Mouse (Mus musculus) heart, embryonic 13.5 days (tissue): ENCODE data around the gene Gm3409. TPM values are rescaled to one million over a fixed set of nuclear protein-coding genes. Genes with fewer than 3 reads are reported as not detected.

Source experiments
- ATAC-seq: fragments of 200-750 bp; cut with Nextera tagmentation; 2 replicates; pipeline ENCODE4 v1.8.0; 2017; ENCODE audit warnings: moderate TSS enrichment; ENCODE audit not compliant: insufficient number of reproducible peaks, low FRiP score, low TSS enrichment; ENCODE audit errors: extremely low read depth
- H3K27ac ChIP-seq: fragments of 300-500 bp; sonication (generic); replicated peaks from 2 replicates; pipeline ENCODE4 v1.5.1; 2015; ENCODE audit warnings: moderate library complexity, mild to moderate bottlenecking, inconsistent platforms
- H3K27me3 ChIP-seq: fragments of 300-500 bp; sonication (generic); replicated peaks from 2 replicates; pipeline ENCODE4 v1.6.1; 2015; ENCODE audit warnings: mild to moderate bottlenecking, inconsistent platforms
- H3K36me3 ChIP-seq: fragments of 300-500 bp; sonication (generic); 2 replicates; pipeline ENCODE4 v1.6.1; 2015; ENCODE audit warnings: mild to moderate bottlenecking, inconsistent platforms
- H3K4me1 ChIP-seq: fragments of 300-500 bp; sonication (generic); 2 replicates; pipeline ENCODE4 v1.6.1; 2015; ENCODE audit warnings: inconsistent platforms
- H3K4me2 ChIP-seq: fragments of 300-500 bp; sonication (generic); 2 replicates; pipeline ENCODE4 v1.6.1; 2015; ENCODE audit warnings: inconsistent platforms, mild to moderate bottlenecking, moderate library complexity
- H3K4me3 ChIP-seq: fragments of 300-500 bp; sonication (generic); 2 replicates; pipeline ENCODE4 v1.5.1; 2015; ENCODE audit warnings: moderate library complexity, mild to moderate bottlenecking, inconsistent platforms
- H3K9ac ChIP-seq: fragments of 300-500 bp; sonication (generic); 2 replicates; pipeline ENCODE4 v1.6.1; 2015; ENCODE audit warnings: inconsistent platforms, mild to moderate bottlenecking, moderate library complexity
- H3K9me3 ChIP-seq: fragments of 300-500 bp; sonication (generic); 2 replicates; pipeline ENCODE4 v1.6.1; 2016; ENCODE audit warnings: inconsistent platforms
- WGBS: fragments of 180-500 bp; shearing (Covaris S2); methylation state at CpG from one replicate; pipeline ENCODE4 v1.1.7; 2015; ENCODE audit warnings: mixed read lengths; 5-methylcytosine and 5-hydroxymethylcytosine counted together
- polyA plus RNA-seq: library from polyadenylated mRNA; unstranded; fragments of >200 nt; fragmentation: Nextera tagmentation; extraction: Ambion mirVana; gene quantifications from 2 replicates; pipeline ENCODE4 v1.2.1, GENCODE M21; 2015

Gm3409 gene
- polyA plus RNA-seq, 1 experiment from 2014 or later, result not detected

DNA sequence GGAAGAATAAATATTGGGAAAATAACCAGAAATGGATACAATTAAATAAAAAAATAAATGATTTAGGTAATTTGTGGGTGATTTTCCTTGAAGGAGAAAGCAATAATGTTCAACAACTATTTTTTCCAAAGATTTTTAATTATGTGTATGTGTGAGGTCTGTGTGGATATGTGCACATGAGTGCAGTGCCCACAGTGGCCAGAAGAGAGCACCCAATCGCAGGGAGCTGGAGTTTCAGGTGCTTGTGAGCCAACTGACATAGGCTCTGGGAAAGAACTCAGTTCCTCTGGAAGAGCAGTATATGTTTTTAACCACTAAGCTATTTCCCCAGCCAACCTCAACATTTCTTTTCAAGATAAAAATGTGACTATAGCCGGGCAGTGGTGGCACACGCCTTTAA, 39.2 kb downstream of the Gm3409 start:
- WGBS, result 83% methylated on average over 3 of the region's 3 CpGs
- no peak for ATAC-seq
- H3K4me3 ChIP-seq, result no peak overlapping the region

DNA sequence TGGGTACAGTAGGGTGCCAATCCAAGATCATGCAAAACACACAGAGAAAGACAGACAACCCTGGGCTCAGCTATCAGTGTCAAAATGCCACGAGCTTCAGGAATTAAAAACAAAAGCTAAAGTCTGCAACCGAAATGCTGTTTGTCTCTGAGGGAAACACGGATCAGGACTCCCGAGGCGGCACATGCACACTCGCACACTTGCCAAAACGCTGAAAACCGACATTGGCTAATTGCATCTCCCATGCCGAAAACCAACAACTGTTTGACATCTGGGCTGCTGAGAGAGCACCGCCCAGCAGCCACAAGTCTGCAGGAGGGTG, 46.7 kb downstream of the Gm3409 start:
- H3K27me3 ChIP-seq, result peaks cover 66% of the 10 kb centered on the region
- H3K4me3 ChIP-seq, result peak overlapping the region; percentile 56
- no peak for ATAC-seq
- peaks cover 9% of the 10 kb centered on the region for H3K4me1 ChIP-seq
- H3K9ac ChIP-seq, result no peak overlapping the region
- H3K36me3 ChIP-seq, result no peaks in the 10 kb centered on the region
- WGBS, result 10% methylated on average over 10 of the region's 10 CpGs
- H3K9me3 ChIP-seq, result no peaks in the 10 kb centered on the region
- no peak overlapping the region for H3K27ac ChIP-seq
- H3K4me2 ChIP-seq, result peak overlapping the region; percentile 86

More for the DNA sequence above, 39.2 kb downstream of the Gm3409 start:
- Histone ChIP-seq H3K9ac (no peak overlapping the region), H3K27ac (no peak overlapping the region), H3K4me1 (no peaks in the 10 kb centered on the region), H3K4me2 (no peak overlapping the region), H3K27me3 (peaks cover 7% of the 10 kb centered on the region), H3K36me3 (no peaks in the 10 kb centered on the region), H3K9me3 (0 out of 2 replicates have a peak, but pooled peaks cover 4% of the 10 kb centered on the region)

DNA sequence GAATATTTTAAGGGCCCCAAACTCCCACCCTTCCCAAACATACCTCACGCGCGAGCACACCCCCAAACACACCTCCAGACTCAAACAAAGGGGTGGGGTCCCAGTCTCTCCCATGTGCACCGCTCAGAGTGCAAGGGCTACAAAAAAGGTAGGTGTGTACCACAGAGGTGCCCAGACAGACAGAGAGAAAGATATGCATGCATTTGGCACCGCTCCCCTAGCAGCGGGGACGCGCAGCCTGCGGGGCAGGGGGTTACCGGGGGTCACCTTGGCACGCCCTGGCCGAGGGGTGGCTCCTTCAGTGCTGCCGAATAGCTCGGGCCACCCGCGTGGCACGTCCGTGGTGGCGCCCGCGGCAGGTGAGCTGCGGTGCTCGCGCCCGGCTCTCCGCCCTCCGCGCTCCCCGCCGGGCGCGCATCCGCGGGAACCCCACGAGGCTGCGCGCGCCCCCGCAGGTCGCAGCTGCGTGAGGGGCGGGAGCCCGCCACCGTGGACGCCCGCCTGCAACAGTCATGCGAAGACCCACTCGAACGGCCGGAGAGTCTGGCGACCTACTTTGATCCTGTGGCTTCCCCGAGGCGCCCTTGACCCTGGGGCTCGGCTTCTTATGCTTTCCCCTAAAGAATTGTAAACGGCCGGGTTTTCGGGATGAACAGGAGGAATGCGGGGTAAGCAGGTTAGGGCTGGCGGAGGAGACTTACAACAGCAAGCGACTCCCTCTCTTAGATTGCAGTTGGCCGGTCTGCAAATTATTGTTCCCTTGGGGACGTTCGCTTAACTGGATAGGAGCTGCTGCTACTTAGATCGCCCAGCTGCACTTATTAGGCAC, 47.2 kb downstream of the Gm3409 start, which contains the start of gene Gpr12:
TSS of gene Gpr12 (minus strand) at position 762 of the 829 bp plus-strand sequence.
- peak within 1 kb of the TSS; percentile 17; the same call in 1 of the 2 replicates for H3K9ac ChIP-seq
- no peak within 1 kb of the TSS for H3K27ac ChIP-seq
- peak within 1 kb of the TSS; percentile 56 for H3K4me3 ChIP-seq
- no peaks in the 10 kb centered on the region for H3K9me3 ChIP-seq
- peaks cover 66% of the 10 kb centered on the region for H3K27me3 ChIP-seq
- H3K4me2 ChIP-seq, result peak within 1 kb of the TSS; percentile 86
- WGBS, result 1% methylated on average over 64 of the region's 64 CpGs
- H3K4me1 ChIP-seq, result peaks cover 9% of the 10 kb centered on the region
- no peaks in the 10 kb centered on the region for H3K36me3 ChIP-seq
- ATAC-seq, result no peak

DNA sequence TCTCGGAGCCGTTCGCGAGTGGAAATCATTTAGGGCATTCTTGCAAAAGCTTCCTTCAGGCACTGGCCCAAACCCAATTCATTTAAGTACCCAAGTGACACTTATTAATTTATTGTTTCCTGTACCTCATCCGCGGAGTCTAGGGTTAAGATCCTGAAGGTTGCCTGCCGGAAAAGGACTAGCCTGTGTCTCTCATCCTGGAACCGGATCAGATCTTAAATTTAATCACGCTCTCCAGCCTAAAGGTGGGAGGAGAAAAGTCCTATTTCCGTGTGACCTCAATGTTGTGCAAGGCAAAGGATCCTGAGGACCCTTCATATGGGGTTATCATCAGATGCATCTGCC, 47.8 kb downstream of the Gm3409 start:
- Histone ChIP-seq H3K27me3 (peaks cover 66% of the 10 kb centered on the region), H3K9me3 (no peaks in the 10 kb centered on the region), H3K36me3 (no peaks in the 10 kb centered on the region), H3K4me3 (peak overlapping the region; percentile 56), H3K4me2 (peak overlapping the region; percentile 86), H3K4me1 (peaks cover 9% of the 10 kb centered on the region), H3K9ac (no peak overlapping the region), H3K27ac (no peak overlapping the region)
- no peak for ATAC-seq
- 14% methylated on average over 10 of the region's 10 CpGs for WGBS

DNA sequence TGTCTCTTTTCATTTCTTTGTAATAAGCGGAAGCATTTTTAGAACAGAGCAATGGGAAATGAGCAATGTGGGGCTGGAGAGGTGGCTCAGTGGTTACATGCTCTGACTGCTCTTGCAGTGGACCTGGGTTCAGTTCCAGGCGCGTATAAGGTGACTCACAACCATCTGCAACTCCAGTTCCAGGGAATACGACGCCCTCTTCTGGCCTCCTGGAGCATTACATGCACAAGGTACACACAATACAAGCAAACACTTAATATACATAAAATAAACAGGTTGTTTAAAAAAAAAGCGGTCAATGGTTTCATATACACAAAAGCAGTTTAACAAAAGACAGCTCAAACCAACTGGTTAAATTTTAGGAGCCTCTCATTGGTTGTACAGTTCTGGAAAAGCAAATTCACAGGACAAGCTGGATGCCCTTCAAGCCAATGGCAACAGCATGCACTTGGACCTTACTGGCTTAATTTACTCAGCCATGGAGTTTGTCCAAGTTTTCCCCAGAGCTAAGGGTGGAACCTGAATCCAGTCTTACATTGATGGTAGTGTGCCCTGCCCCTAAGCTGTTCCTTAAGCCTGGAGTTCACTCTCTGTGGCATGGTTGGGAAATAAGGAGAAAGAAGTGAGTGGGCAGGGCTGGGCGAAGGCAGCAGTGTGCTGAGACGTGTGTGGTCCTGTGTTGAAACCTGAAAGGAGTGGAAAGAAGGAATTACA, 49.1 kb downstream of the Gm3409 start:
- H3K9ac ChIP-seq, result no peak overlapping the region
- no peaks in the 10 kb centered on the region for H3K9me3 ChIP-seq
- WGBS, result 55% methylated on average over 8 of the region's 8 CpGs
- H3K4me2 ChIP-seq, result no peak overlapping the region
- peaks cover 9% of the 10 kb centered on the region for H3K4me1 ChIP-seq
- H3K27me3 ChIP-seq, result peaks cover 61% of the 10 kb centered on the region
- H3K36me3 ChIP-seq, result no peaks in the 10 kb centered on the region
- no peak overlapping the region for H3K4me3 ChIP-seq
- H3K27ac ChIP-seq, result no peak overlapping the region
- no peak for ATAC-seq

Other genes with a start within 250 kb of the Gm3409 start
- gene Wasf3, start 152.7 kb upstream of the Gm3409 start, polyA plus RNA-seq, result 0.32 and 0.37 TPM in 2 replicates
- not detected in 2 replicates for gene Gm6408, start 55.7 kb upstream of the Gm3409 start, polyA plus RNA-seq
- not detected in 2 replicates for gene Gm6370, start 46.3 kb upstream of the Gm3409 start, polyA plus RNA-seq
- not detected in 2 replicates for gene 4930449I24Rik, start 35.2 kb upstream of the Gm3409 start, polyA plus RNA-seq
- gene Gm3402, start 23.5 kb upstream of the Gm3409 start, polyA plus RNA-seq, result not detected in 2 replicates
- not detected in 2 replicates for gene Gm3404, start 11.8 kb upstream of the Gm3409 start, polyA plus RNA-seq
- gene Gm3415, start 18.5 kb downstream of the Gm3409 start, polyA plus RNA-seq, result not detected in 2 replicates
- not detected in 2 replicates for gene Gpr12, start 47.6 kb downstream of the Gm3409 start, polyA plus RNA-seq